Mouse (Mus musculus): ENCODE measurements at regions not wholly inside any gene's neighbourhood (a gene's known extent, or its start where the extent isn't known, plus 50 kb on each side); places are given as distances from the start of the nearest gene placed in this dataset.

- no peak for DNase-seq
Observed at GRCm38 (mm10) chr1:128779586-128780158, 187.6 kb upstream of the Cxcr4 start.

- DNase-seq: no peak
Observed at GRCm38 (mm10) chr1:128772440-128772839, 180.3 kb upstream of the Cxcr4 start.

GRCm38 (mm10) chr1:128770786-128771185 is 178.7 kb upstream of the Cxcr4 start:
- no peak for DNase-seq

- DNase-seq: no peak
Observed at GRCm38 (mm10) chr1:128767991-128768390, 175.9 kb upstream of the Cxcr4 start.

- no peak for DNase-seq
Observed at GRCm38 (mm10) chr1:128767415-128767814, 175.3 kb upstream of the Cxcr4 start.

- DNase-seq: no peak
Observed at GRCm38 (mm10) chr1:128766894-128767268, 174.8 kb upstream of the Cxcr4 start.

- DNase-seq: no peak
Observed at GRCm38 (mm10) chr1:128766193-128766893, 174.2 kb upstream of the Cxcr4 start.

GRCm38 (mm10) chr1:128765626-128766025 is 173.5 kb upstream of the Cxcr4 start:
- DNase-seq: no peak

GRCm38 (mm10) chr1:128765142-128765541 is 173.0 kb upstream of the Cxcr4 start:
- DNase-seq: no peak

- no peak for DNase-seq
Observed at GRCm38 (mm10) chr1:128762854-128763253, 170.8 kb upstream of the Cxcr4 start.

GRCm38 (mm10) chr1:128762076-128762475 is 170.0 kb upstream of the Cxcr4 start:
- no peak for DNase-seq

GRCm38 (mm10) chr1:128758802-128759481 is 166.8 kb upstream of the Cxcr4 start:
- DNase-seq: no peak

GRCm38 (mm10) chr1:128758294-128758801 is 166.3 kb upstream of the Cxcr4 start:
- DNase-seq: no peak

GRCm38 (mm10) chr1:128753427-128754012 is 161.4 kb upstream of the Cxcr4 start:
- DNase-seq: no peak

- DNase-seq: no peak
Observed at GRCm38 (mm10) chr1:128749437-128749994, 157.4 kb upstream of the Cxcr4 start.

- DNase-seq: no peak
Observed at GRCm38 (mm10) chr1:128747196-128747790, 155.2 kb upstream of the Cxcr4 start.

- DNase-seq: no peak
Observed at GRCm38 (mm10) chr1:128746461-128747009, 154.4 kb upstream of the Cxcr4 start.

- peak; percentile 37 for DNase-seq
Observed at GRCm38 (mm10) chr1:128740616-128741015, 148.5 kb upstream of the Cxcr4 start.

- DNase-seq: no peak
Observed at GRCm38 (mm10) chr1:128738152-128738551, 146.1 kb upstream of the Cxcr4 start.

GRCm38 (mm10) chr1:128734857-128735256 is 142.8 kb upstream of the Cxcr4 start:
- DNase-seq: no peak

GRCm38 (mm10) chr1:128731445-128731844 is 139.4 kb upstream of the Cxcr4 start:
- no peak for DNase-seq

- DNase-seq: no peak
Observed at GRCm38 (mm10) chr1:128724433-128725091, 132.5 kb upstream of the Cxcr4 start.
